Mouse (Mus musculus): ENCODE measurements around the gene Cstf1.

- TF ChIP-seq POLR2A (IDR thresholded peaks at IDR 0.05; ENCODE audit: control insufficient read depth, extremely low read depth, insufficient read depth, low read length, poor library complexity) (no peak), CTCF (IDR thresholded peaks at IDR 0.05; ENCODE audit: borderline replicate concordance, control insufficient read depth, extremely low read depth, insufficient read depth, low read length, poor library complexity) (no peak)
Measured at GRCm38 (mm10) chr2:172410686-172411085, 40.2 kb downstream of the Cstf1 start.

Data from thymus, adult 2 months (tissue).